Mouse (Mus musculus) kidney, embryonic 15.5 days (tissue): ENCODE measurements at regions not wholly inside any gene's neighbourhood (a gene's known extent, or its start where the extent isn't known, plus 50 kb on each side); places are given as distances from the start of the nearest gene placed in this dataset.

Experiments
- ATAC-seq: fragments of 200-750 bp; cut with Nextera tagmentation; replicated peaks from 2 replicates; pipeline ENCODE4 v1.8.0; 2017; ENCODE audit warnings: moderate TSS enrichment; ENCODE audit not compliant: low FRiP score
- H3K27ac ChIP-seq: fragments of 300-500 bp; sonication (generic); 2 replicates; pipeline ENCODE4 v1.5.1; 2015; ENCODE audit warnings: mild to moderate bottlenecking, inconsistent platforms
- H3K27me3 ChIP-seq: fragments of 300-500 bp; sonication (generic); 2 replicates; pipeline ENCODE4 v1.6.1; 2015; ENCODE audit warnings: inconsistent platforms
- H3K36me3 ChIP-seq: fragments of 300-500 bp; sonication (generic); 2 replicates; pipeline ENCODE4 v1.6.1; 2015; ENCODE audit warnings: inconsistent platforms
- H3K4me1 ChIP-seq: fragments of 300-500 bp; sonication (generic); 2 replicates; pipeline ENCODE4 v1.6.1; 2015; ENCODE audit warnings: inconsistent platforms
- H3K4me2 ChIP-seq: fragments of 300-500 bp; sonication (generic); 2 replicates; pipeline ENCODE4 v1.6.1; 2015; ENCODE audit warnings: moderate library complexity, mild to moderate bottlenecking, inconsistent platforms
- H3K4me3 ChIP-seq: fragments of 300-500 bp; sonication (generic); replicated peaks from 2 replicates; pipeline ENCODE4 v1.5.1; 2015; ENCODE audit warnings: mild to moderate bottlenecking, inconsistent platforms
- H3K9ac ChIP-seq: fragments of 300-500 bp; sonication (generic); 2 replicates; pipeline ENCODE4 v1.6.1; 2015; ENCODE audit warnings: mild to moderate bottlenecking, inconsistent platforms
- H3K9me3 ChIP-seq: fragments of 300-500 bp; sonication (generic); replicated peaks from 2 replicates; pipeline ENCODE4 v1.6.1; 2016; ENCODE audit warnings: inconsistent platforms
- WGBS: fragments of 180-500 bp; shearing (Covaris S2); methylation state at CpG from one replicate; pipeline ENCODE4 v1.1.7; 2015; ENCODE audit warnings: mixed read lengths; 5-methylcytosine and 5-hydroxymethylcytosine counted together

DNA sequence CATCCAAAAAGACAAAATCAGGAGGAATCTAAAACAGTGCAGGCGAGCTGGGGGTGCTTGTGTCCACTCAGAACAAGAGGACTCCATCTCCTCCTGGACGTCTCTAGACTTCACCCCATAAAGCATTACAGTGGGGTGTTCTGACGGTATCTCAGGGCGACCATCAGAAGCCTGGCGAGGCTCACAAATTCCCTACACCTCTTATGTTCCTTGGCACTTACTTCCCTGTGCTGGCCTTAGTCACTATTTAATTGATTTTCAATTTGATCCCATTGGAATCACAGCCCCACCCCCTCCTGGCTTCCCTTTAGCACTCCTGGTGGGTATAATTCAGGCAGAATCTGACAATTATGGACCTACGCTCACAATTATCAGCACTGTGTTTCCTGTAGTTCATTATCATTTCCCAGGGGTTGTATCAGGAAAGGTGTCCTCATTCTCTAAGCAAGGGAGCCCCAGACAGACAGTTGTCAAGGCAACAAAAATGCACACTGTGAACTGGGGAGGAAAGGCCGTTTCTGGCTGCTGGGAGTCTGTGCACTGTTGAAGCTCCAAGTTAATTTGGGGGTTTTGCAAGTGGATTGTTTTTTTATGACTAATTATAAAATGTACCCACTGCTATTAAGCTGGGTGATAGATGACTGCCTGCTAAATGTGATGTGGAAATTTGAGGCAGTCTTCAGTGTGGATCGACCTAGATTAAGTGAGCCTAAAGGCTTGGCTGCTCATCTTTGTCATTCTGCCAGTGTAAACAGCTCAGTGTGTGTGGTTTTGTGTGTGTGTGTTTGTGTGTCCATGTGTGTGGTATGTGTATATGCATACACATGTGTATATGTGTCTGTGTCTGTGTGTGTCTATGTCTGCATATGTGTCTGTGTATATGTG is 115.6 kb upstream of the Kcnj15 start:
- Histone ChIP-seq H3K9ac (no peak overlapping the region), H3K4me3 (no peak overlapping the region), H3K4me2 (no peak overlapping the region), H3K4me1 (no peaks in the 10 kb centered on the region), H3K27me3 (no peaks in the 10 kb centered on the region), H3K36me3 (no peaks in the 10 kb centered on the region), H3K27ac (no peak overlapping the region), H3K9me3 (no peaks in the 10 kb centered on the region)
- 62% methylated on average over 8 of the region's 8 CpGs for WGBS
- ATAC-seq = no peak

GRCm38 (mm10) chr16:95150499-95150898 is 106.9 kb upstream of the Kcnj15 start:
- Histone ChIP-seq H3K27ac (no peak overlapping the region), H3K4me3 (no peak overlapping the region), H3K9me3 (no peaks in the 10 kb centered on the region), H3K36me3 (no peaks in the 10 kb centered on the region), H3K27me3 (no peaks in the 10 kb centered on the region), H3K4me1 (no peaks in the 10 kb centered on the region), H3K9ac (no peak overlapping the region), H3K4me2 (no peak overlapping the region)
- ATAC-seq = no peak
- 67% methylated on average over 8 of the region's 8 CpGs for WGBS

DNA sequence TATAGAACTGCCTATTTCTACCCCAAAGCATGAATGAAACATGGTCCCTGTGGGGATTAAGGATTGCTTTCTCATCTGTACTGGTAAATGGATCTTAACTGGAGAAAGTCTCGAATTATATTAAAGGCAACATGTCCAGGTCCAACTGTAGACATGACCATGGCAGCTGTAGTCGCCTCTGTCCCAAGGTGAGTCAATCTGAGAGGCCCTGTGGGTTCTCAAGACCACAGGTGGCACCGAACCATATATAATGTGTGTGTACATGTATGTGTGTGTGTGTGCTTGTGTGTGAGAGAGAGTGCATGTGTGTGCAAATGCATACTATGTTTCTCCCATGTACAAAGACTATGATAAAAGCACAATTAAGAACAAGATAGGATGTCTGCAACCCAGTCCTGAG is 105.9 kb upstream of the Kcnj15 start:
- WGBS = 82% methylated on average over 3 of the region's 3 CpGs
- H3K36me3 ChIP-seq = no peaks in the 10 kb centered on the region

DNA sequence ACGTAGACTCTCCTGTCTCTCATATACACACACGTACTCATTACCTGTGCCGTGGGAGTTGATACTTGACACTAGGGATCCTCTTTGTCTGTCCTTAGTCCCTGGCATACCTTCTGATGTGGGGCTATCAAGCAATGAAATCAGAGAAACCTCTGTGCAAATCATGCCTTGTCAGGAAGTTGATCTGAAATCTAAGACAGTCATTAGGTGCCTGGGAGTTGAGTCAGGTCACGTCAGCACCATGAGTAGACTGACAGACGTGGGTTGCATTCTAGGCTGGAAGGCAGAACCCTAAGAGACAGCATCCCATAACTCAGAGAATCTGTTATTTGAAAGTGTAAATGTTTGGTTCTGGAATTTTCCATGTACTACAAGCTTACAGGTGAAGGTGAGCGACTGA is 105.4 kb upstream of the Kcnj15 start:
- Histone ChIP-seq H3K27me3 (no peaks in the 10 kb centered on the region), H3K4me2 (no peak overlapping the region)
- WGBS = 58% methylated on average over 6 of the region's 6 CpGs

More for the DNA sequence above, 105.9 kb upstream of the Kcnj15 start:
- Histone ChIP-seq H3K27ac (no peak overlapping the region), H3K4me2 (no peak overlapping the region), H3K9me3 (no peaks in the 10 kb centered on the region), H3K4me3 (no peak overlapping the region), H3K9ac (no peak overlapping the region), H3K27me3 (no peaks in the 10 kb centered on the region), H3K4me1 (no peaks in the 10 kb centered on the region)
- ATAC-seq = no peak

GRCm38 (mm10) chr16:95152742-95153383 is 104.5 kb upstream of the Kcnj15 start:
- Histone ChIP-seq H3K4me1 (no peaks in the 10 kb centered on the region), H3K9ac (no peak overlapping the region), H3K4me2 (no peak overlapping the region), H3K36me3 (no peaks in the 10 kb centered on the region), H3K27me3 (no peaks in the 10 kb centered on the region), H3K4me3 (no peak overlapping the region), H3K9me3 (no peaks in the 10 kb centered on the region), H3K27ac (no peak overlapping the region)
- WGBS = 59% methylated on average over 13 of the region's 13 CpGs
- no peak for ATAC-seq

More for the DNA sequence above, 105.4 kb upstream of the Kcnj15 start:
- Histone ChIP-seq H3K4me1 (no peaks in the 10 kb centered on the region), H3K9ac (no peak overlapping the region), H3K27ac (no peak overlapping the region), H3K36me3 (no peaks in the 10 kb centered on the region), H3K9me3 (no peaks in the 10 kb centered on the region), H3K4me3 (no peak overlapping the region)
- no peak for ATAC-seq

DNA sequence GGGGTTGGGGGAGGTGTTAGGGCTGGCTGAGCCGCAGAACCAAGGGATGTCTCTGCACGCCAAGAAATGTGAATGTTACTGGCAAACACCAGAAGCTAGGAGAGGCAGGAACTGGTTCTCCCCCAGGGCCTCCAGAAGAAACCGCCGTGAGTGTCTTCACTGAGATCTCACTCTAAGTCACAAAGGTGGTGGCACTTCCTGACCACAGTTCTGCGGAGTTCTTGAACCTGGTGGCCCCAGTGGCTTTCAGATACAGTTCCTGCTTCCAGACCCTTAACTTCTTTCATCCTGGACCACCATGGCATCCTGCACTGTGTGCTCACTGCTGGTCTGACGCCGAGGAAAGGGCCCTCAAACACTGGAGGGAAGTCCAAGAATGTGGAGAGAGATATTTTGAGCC is 89.0 kb upstream of the Kcnj15 start:
- H3K27ac ChIP-seq = no peak overlapping the region
- no peak overlapping the region for H3K9ac ChIP-seq
- no peak overlapping the region for H3K4me3 ChIP-seq
- 80% methylated on average over 7 of the region's 7 CpGs for WGBS
- no peaks in the 10 kb centered on the region for H3K36me3 ChIP-seq
- no peaks in the 10 kb centered on the region for H3K4me1 ChIP-seq
- H3K4me2 ChIP-seq = no peak overlapping the region
- ATAC-seq = no peak
- H3K9me3 ChIP-seq = no peaks in the 10 kb centered on the region
- no peaks in the 10 kb centered on the region for H3K27me3 ChIP-seq

GRCm38 (mm10) chr16:95169346-95169745 is 88.0 kb upstream of the Kcnj15 start:
- Histone ChIP-seq H3K27me3 (no peaks in the 10 kb centered on the region), H3K36me3 (no peaks in the 10 kb centered on the region), H3K9ac (no peak overlapping the region), H3K4me2 (no peak overlapping the region), H3K4me3 (no peak overlapping the region), H3K27ac (no peak overlapping the region), H3K9me3 (no peaks in the 10 kb centered on the region), H3K4me1 (no peaks in the 10 kb centered on the region)
- WGBS = 97% methylated on average over 1 of the region's 1 CpGs
- ATAC-seq = no peak

DNA sequence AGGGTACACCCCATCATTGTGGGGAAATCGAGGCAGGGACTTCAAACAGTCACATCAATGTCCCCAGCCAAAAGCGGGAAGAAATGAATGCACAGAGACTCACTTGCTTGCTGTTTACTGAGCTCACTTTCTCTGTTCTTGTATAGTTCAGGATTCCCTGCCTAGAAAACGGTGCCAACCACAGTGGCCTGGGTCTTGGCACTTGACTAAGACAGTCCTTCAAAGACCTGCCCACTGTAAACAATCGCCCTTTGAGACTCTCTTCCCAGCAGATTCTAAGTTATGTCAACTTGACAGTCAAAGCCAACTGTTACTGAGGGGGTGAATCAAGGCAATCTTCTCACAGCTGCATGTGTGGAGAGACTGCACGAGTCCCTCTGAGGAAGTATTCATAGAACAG is 76.8 kb upstream of the Kcnj15 start:
- Histone ChIP-seq H3K9me3 (no peaks in the 10 kb centered on the region), H3K4me3 (no peak overlapping the region), H3K27ac (no peak overlapping the region), H3K4me1 (0 out of 2 replicates have a peak, but pooled peaks cover 6% of the 10 kb centered on the region), H3K4me2 (no peak overlapping the region), H3K9ac (no peak overlapping the region), H3K36me3 (no peaks in the 10 kb centered on the region), H3K27me3 (no peaks in the 10 kb centered on the region)
- no peak for ATAC-seq
- 89% methylated on average over 5 of the region's 5 CpGs for WGBS

DNA sequence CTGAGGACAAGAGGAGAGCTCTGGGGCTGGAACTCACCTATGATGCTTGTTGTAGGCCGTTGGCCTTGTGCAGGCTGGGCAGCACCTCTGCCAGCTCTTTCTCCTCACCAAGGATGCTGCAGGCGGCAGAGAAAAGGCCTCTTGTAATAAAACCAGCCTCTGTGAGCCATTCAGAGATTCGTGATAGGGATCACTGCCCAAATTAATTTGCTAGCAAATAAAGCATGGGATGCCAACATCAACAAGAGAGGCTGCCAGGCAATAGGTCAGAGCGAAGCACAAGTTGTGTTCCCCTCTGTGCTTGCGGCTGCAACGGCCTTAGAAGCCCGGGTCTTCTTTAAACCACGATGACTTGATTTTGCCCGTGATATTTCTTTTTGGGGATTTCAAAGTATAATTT is 72.0 kb upstream of the Kcnj15 start:
- ATAC-seq = no peak
- no peak overlapping the region for H3K9ac ChIP-seq
- H3K4me2 ChIP-seq = no peak overlapping the region
- no peak overlapping the region for H3K4me3 ChIP-seq
- 0 out of 2 replicates have a peak, but pooled peaks cover 6% of the 10 kb centered on the region for H3K4me1 ChIP-seq
- WGBS = 63% methylated on average over 9 of the region's 9 CpGs
- no peaks in the 10 kb centered on the region for H3K9me3 ChIP-seq
- no peaks in the 10 kb centered on the region for H3K36me3 ChIP-seq
- no peak overlapping the region for H3K27ac ChIP-seq
- H3K27me3 ChIP-seq = no peaks in the 10 kb centered on the region

- Histone ChIP-seq H3K9me3 (no peaks in the 10 kb centered on the region), H3K27me3 (no peaks in the 10 kb centered on the region), H3K36me3 (no peaks in the 10 kb centered on the region), H3K27ac (no peak overlapping the region), H3K9ac (no peak overlapping the region), H3K4me3 (no peak overlapping the region), H3K4me2 (no peak overlapping the region), H3K4me1 (0 out of 2 replicates have a peak, but pooled peaks cover 6% of the 10 kb centered on the region)
- ATAC-seq = no peak
- WGBS = 90% methylated on average over 8 of the region's 8 CpGs
Observed at GRCm38 (mm10) chr16:95189114-95189513, 68.2 kb upstream of the Kcnj15 start.

GRCm38 (mm10) chr16:95194151-95194550 is 63.2 kb upstream of the Kcnj15 start:
- ATAC-seq = no peak
- Histone ChIP-seq H3K27ac (no peak overlapping the region), H3K4me3 (no peak overlapping the region), H3K9ac (no peak overlapping the region), H3K4me1 (no peaks in the 10 kb centered on the region), H3K9me3 (no peaks in the 10 kb centered on the region), H3K27me3 (no peaks in the 10 kb centered on the region), H3K36me3 (no peaks in the 10 kb centered on the region), H3K4me2 (no peak overlapping the region)
- 71% methylated on average over 4 of the region's 4 CpGs for WGBS

GRCm38 (mm10) chr16:95196141-95196540 is 61.2 kb upstream of the Kcnj15 start:
- Histone ChIP-seq H3K4me1 (no peaks in the 10 kb centered on the region), H3K9me3 (no peaks in the 10 kb centered on the region), H3K27me3 (no peaks in the 10 kb centered on the region), H3K27ac (no peak overlapping the region), H3K9ac (no peak overlapping the region), H3K4me2 (no peak overlapping the region), H3K36me3 (no peaks in the 10 kb centered on the region), H3K4me3 (no peak overlapping the region)
- ATAC-seq = no peak
- WGBS = 79% methylated on average over 4 of the region's 4 CpGs
